Mouse (Mus musculus): ENCODE data around the gene Pak4.
"Not testable (repeated sequence)": the region's sequence is repeated elsewhere in the genome, so short reads cannot be mapped to it uniquely, and the experiment has no call there.

The Pak4 gene

DNA sequence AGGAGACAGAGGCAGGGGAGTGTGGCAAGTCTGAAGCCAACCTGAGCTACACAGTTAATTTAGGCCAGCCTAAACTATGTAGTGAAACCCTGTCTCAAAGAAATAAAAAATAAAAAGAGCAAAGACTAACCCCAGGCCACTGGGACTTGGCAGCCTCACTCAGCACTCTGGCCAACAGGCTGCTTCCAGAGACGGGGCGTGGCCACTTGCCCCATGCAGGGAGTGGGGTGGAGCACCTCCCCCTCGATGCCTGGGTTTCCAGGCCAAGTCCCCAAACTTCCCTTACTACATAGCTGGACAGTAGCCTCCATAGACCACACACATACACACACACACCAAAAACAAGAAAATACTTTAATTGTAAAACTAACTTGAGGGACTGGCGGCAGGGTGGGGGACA is 39.5 kb downstream of the Pak4 start:
- DNase-seq, result no peak

DNA sequence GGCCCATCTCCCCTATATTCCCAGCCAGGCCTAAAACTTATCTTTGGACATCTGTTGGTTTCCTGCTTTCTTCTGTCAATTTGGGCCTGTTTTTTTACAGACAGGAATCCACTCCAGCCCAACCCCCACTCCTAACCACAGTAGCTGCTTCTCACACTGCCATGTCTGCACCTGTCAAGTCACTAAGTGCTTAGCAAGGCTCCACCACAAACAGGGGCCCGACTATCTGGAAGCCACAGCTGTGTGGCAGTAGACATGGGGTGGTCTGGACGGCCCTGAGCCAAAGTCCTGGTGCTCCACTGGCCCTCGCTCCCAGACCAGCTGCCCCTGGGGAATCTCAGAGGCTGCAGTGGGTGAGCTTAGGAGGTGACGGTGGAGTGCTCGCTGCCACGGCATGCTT is 40.3 kb downstream of the Pak4 start:
- no peak for DNase-seq

DNA sequence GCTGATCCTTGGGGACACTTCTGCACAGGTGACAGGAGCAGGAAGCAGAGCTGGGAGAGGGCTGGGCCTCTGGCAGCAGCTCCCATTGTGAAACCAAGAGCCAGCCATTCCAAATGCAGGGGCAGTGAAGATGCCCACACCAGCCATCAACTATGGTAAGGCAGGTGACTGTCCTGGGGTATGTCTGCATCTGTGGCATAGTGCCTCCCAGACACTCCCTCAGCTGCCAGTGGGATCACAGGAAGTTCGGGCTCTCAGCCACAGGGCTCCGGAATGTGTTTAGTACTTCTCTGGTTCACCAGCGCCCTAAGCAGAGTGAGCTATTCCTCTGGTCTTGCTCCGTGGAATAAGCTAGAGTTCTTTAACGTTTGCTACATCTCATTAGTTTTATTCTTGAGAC is 40.9 kb downstream of the Pak4 start:
- no peak for DNase-seq

DNA sequence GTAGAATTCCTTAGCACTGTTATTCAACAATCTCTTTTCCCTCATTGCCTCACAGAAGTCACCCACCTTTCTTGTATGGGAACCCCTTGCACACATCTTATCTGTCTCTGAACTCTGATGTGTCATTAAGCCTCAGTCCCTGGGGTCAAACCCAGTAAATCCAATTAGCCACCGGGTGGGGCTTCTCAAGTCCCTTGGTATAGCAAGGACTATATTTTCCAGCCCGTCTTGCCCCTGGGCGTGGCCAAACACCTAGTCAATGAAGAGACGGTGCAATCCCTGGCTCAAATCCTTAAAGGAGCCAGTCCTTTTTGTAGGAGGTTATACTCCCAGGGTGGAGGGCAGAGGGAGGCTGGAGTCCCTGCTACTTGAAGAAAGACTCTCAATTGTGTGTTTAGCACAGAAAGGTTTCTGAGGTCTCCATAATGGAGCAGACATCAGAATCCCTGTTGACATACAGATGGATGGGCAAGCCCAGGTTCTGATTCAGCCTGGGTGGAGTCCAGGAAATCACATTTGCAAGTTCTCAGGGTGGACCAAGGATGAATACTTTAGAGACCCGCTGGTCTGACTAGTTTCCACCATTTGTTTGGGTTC is 41.9 kb downstream of the Pak4 start:
- DNase-seq, result no peak

DNA sequence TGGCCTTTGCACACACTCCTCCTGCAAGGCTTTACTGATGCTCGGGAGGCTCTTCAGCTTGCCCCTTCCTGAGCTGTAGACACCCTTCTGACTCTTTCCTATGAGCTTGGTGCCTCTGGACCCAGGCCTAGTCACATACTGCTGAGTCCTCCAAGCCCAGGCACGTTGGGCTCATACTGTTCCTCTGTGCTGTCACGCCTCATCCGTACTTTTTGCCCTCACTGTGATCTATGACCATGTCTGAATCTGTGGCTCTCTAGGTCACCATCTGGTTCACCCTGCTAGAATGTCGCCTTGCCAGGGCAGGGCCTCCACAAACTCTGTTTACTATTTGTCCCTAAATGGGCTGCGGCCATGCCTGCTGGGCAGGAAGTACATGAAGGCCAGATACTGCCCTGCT is 44.9 kb downstream of the Pak4 start:
- no peak for DNase-seq

DNA sequence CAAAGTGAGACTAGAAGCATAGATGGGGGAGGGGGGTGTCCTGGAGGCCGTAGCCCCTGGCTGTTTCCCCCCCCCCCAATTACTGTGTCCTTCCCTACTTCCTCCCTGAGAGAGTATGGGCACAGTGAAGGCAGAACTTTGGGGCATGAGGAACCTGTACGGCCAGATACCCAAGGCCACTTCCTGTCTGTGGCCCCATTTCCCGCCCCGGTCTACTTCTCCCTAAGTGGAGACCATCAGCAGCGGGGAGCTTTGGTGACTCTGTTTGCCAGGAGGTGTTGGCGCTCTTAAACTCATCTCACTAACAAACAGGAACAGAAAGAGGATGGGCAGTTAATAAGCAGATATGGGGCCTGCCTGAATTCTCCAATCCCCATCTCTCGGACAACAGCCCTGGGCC is 50.4 kb downstream of the Pak4 start:
- no peak for DNase-seq

DNA sequence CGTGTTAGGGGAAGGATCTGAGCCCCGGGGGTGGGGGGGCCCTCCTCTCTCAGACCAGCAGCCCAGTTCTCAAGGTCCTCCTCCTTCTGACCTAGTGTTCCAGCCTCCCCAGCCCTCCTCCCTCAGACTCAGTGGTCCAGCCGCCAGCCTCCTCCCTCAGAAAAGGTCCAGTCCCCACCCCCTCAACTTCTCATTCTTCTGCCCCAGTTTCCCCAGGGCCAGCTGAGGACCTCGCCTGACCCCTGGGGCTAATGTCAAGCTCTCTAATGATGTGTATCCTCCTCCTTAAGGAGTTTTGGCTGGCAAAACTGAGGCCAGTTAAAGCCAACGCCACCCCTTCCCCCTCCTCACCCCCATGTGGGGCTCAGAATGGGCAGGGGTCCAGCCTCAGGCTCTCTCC is 50.8 kb downstream of the Pak4 start, which contains the start of gene Nccrp1:
TSS of gene Nccrp1 (minus strand) at position 101 of the 400 bp plus-strand sequence.
- no peak for DNase-seq

DNA sequence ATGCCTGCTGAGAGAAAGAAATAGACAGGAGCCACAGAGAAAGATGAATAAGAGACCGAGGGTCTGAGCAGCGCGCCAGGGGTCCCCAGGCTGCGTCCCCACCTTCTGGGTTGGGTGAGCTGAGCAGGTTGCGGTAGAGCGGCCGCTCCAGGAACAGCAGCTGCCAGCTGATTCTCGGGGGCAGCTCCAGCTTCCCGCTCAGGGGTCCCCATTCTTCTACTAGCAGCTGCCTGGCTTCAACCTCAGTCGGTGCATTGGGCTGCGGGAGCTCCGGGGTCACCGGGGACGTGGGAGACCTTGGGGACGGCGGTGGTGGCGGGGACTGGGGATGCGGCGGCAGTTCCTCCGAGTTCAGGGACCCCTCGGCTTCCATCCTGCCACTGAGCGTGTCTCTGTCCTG is 51.3 kb downstream of the Pak4 start:
- DNase-seq, result no peak

DNA sequence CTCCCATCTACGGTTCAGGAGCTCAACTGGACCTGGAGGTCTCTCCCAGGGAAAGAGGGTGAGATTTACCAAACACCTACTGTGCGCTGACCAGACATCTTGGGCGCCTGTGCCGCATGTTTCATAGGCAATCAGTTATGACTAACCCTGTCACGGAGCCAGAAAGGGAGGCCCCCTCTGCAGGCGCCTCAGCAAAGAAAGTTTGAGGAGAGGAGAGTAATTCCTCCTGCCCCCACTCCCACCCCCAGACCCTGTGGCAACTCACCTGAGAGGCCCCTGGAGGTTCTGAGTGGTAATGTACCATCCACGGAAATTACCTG is 52.1 kb downstream of the Pak4 start:
- no peak for DNase-seq

DNA sequence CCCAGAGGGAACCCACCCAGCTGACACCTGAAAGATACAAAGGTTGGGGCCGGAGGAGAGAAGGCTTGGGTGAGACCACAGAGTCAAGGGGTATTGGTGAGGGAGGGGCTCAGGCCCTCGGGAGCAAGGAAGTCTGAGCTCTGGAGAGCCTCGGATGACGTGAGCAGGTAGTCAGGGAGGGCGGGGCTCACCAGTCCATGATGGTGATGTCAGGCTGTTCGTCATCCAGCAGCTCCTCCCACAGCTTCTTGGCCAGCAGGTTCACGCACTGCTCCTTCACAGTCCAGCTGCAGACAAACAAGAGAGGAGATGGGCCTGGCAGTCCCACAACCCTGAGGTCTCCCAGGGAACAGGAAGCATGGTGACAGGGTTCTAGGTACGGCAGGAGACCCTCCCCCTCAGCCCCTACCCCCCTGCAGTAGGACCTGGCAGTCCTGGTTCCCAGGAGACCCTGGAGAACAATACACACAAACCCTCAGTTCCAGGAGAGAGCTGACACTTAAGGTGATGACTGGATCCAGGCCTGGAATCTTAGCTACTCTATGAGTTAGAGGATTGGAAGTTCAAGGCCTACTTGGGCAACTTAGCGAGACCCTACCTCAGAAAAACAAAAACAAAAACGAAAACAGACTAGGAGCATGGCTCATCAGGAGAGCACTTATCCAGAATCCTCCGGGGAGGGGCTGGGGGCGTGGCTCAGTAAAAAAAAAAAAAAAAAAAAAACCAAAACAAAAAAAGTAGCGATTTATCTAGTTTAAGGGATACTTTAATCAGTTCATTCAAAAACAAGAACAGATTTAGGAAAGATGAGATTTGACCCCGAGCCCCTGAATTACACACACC is 52.7 kb downstream of the Pak4 start:
- DNase-seq, result peak; percentile 51

DNA sequence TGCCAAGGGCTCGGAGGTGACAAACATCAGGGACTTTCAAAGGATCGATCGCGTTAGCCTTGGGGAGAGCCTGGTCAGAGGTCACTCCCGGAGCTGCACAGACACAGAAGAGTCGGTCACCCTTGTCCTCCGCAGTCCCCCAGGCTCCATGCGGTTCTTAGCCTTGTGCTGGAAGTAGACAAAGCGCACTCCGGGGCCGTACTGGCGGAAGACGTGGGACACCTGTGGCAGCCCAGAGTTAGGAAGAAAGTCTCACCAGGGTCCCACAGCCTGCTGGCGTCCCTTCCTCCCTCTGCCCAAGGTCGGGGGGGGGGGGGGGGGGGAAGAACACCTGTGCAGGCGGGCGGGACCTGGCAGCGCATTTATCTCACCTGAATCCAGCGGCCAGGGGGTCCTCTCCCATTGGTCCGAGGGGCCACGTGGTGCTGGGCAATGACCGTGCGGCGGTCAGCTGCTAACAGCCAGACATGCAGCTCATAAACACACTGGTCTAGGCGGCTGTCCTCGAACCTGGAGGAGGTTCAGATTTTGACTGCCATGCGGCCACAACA is 53.9 kb downstream of the Pak4 start:
- DNase-seq, result peak; percentile 56

DNA sequence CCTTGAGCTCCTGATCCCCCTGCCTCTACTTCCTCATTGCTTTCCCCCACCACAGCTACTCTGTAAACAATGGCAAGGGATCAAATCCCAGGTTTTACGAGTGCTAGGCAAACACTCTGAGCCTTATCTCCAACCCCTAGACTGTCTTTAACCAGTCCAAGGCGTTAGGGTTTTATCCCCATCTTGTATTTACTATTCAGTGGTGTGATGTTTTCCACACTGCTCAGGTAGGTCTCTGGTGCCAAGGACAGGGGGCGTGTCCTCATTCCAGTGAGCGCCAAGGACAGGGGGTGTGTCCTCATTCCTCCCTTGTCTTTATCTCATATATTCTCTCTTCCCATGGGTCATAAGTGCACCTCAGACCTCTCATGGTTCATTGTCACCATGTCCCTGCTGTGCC is 57.5 kb downstream of the Pak4 start, which contains the start of gene Sycn:
TSS of gene Sycn (plus strand) at position 360 of the 400 bp plus-strand sequence.
- DNase-seq, result no peak

DNA sequence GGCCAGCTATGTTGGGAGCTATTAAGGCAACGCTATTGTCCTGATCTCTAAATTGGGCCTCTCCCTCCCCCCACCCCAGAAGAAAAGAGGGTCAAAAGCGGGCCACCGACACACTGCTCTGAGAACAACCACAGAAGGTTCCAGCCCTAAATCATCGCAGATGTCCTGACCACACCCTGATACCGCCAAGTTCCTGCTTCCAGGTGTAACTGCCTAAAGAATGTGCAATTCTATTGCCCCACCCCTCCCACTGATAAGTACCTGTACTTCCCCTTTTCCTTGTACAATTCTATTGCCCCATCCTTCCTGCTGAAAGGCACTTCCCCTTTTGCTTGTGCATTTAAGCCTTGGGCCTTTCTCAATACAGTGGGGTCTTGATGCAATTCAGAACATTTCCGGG is 59.1 kb downstream of the Pak4 start:
- DNase-seq, result not testable (repeated sequence)

DNA sequence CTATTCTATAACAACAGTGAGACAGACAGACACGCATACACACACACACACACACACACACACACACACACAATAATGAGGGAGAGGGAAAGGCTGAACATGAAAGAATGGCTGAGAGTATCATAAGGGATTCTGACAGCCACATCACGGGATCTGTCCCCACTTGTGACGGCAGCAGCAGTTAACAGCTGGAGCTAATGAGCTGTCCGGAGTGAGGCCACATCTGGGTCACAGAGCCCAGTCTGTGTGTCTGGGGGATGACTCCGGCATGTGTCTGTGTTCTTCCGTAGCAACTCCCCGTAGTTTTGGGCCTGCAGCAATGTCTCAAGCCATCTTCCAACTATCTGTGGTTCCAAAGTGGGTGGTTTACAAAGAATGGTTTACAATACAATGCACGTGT is 66.0 kb downstream of the Pak4 start:
- DNase-seq, result no peak

DNA sequence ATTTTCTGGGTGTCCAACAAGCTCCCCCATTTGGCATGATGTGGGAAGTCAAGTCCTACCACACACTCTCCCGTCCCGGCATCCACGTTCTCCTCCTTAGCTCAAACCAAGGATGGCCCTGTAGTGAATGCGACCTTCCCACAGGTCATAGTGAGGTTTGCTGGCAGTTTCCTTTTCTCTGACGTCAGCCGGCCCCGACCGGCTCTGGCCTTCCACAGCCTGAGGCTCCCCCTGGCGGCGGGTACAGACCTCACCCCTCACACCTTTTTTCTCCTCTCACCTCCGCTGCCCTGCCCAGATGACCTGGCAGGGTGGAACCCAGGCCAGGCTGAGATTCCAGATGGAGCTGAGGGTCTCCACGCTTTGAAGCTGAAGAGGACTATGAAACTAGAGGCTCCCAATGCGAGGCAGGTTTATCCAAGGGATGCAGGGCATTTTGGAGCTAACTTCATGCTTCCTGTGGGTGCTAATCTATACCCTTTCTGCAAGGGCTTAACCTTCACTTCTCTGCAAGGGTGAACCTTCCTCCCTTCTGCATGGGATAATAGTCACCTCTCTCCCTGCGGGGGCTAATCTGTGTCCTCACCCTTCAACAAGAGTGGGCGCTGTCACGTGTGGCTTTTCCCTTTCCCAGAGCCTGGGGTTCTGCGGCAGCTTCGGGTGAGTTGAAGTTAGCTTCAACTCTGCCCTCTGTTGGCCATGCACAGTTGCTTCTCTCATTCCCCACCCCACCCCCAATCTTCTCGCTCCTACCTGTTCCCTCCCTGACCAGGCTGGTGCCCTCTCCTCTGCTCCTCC is 69.9 kb downstream of the Pak4 start:
- DNase-seq, result peak; percentile 88

DNA sequence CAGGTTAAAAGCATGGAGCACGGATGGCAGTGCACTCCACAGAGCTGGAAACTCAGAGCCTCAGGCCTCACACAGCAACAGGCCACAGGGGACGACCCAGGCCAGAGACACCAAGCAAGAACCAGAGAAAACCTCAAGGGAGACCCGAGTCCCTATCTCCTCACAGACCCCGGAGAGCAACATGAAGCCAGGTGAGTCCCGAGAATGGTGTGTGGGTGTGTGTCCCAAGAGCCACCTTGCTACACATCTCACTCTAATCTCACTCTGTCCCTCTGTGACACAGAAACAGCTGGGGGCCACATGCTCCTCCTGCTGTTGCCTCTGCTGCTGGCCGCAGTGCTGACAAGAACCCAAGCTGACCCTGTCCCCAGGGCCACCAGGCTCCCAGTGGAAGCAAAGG is 75.4 kb downstream of the Pak4 start, which contains the start of gene Ifnl3:
TSS of gene Ifnl3 (plus strand) at position 301 of the 400 bp plus-strand sequence.
- DNase-seq, result not testable (repeated sequence)

DNA sequence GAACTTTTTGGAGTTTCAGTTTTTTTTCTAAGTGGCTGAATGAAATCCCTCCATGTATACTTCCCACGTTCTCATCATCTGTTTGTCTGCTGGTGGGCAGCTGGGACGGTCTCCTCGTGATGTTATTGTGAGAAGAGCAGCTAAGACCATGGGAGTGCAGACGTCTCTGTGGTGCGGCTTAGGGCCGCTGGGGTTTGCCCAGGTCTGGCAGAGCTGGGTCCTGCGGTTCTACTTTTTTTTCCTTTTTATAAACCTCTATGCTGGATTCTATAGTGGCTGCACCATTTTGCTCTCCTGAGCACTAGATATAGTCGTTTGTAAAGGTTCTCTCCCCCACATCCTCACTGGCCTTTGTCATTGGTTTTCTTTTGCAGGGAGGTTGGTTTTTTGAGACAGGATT is 86.5 kb downstream of the Pak4 start:
- no peak for DNase-seq

DNA sequence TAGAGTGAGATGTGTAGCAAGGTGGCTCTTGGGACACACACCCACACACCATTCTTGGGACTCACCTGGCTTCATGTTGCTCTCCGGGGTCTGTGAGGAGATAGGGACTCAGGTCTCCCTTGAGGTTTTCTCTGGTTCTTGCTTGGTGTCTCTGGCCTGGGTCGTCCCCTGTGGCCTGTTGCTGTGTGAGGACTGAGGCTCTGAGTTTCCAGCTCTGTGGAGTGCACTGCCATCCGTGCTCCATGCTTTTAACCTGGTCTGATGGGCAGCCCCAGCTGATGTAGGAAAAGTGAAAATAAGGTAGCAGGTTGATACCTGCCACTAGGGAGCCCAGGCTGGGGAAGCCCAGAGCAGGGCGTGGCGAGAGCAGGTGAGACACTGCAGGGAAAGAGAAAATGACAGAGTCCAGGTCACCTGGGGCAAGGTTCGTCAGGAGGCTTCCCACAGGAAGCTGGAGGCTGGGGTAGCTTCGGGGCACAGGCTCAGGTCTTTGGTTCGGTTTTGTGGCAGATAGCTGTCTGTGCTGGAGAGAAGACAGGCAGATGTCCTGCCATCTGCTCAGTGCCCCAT is 87.5 kb downstream of the Pak4 start, which contains the start of gene Ifnl2:
TSS of gene Ifnl2 (minus strand) at position 51 of the 570 bp plus-strand sequence.
- DNase-seq, result not testable (repeated sequence)

DNA sequence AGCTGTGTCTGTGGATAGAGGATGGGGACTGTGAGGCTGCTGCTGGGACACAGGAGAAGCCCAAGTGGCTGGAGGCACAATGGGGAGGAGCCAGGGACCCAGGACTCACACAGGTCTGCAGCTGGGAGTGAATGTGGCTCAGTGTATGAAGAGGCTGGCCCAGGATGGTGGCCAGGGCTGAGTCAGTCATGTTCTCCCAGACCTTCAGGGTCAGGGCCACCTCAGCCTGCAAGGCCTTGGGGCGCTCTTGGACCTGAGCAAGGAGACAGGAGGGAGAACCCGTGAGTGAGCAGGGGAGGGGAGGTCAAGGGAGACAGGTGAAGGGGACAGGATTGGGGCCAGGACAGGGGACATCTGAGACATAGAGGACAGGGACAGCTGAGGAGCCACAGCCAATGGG is 88.9 kb downstream of the Pak4 start:
- not testable (repeated sequence) for DNase-seq

All from embryo, embryonic 11 days (tissue).